Mouse (Mus musculus) ES-Bruce4 (cell line): ENCODE measurements around the gene Hfm1.

Source experiments
- EP300 ChIP-seq: IDR thresholded peaks from 2 replicates; pipeline ENCODE4 v1.6.1; 2011; ENCODE audit warnings: low read depth, low read length; ENCODE audit not compliant: insufficient read depth
- POLR2A ChIP-seq: IDR thresholded peaks from one replicate; pipeline ENCODE4 v1.8.1; 2011; ENCODE audit warnings: low read length; ENCODE audit not compliant: insufficient read depth

GRCm38 (mm10) chr5:106959031-106959430 lies 32.9 kb upstream of the Hfm1 start:
- TF ChIP-seq POLR2A, result no peak
- no peak for TF ChIP-seq EP300
